Mouse (Mus musculus): ENCODE results near the gene Gkap1. TPM values are rescaled to one million over a fixed set of nuclear protein-coding genes. Genes with fewer than 3 reads are reported as not detected.
A peak's percentile ranks its signal among the peaks of the same experiment; 100 is the strongest.

Gkap1 gene
- total RNA-seq, 4 experiments from 2014 or later: 17.0 to 20.8 (median 17.7) TPM

DNA sequence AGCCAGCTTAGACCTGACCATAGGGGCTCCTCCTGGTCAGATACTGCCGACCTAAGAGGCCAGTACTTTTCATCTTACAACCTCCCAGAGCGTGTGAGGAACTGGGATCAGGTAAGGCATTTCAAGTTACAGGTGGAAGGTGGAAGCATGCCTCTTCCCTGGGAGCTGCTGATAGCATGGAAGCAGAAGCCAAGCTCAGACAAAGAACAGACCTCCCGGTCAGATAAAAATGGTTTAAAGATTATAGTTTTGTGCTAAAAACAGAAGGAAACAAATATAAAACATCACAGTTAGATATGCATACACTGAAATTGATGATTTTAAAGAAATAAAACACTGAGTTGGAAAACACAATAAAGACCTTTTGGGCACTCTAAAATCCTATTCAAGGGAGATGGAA is 8.6 kb downstream of the Gkap1 start:
- DNase-seq (ENCODE audit: low spot score in 2 of 2): no peak

DNA sequence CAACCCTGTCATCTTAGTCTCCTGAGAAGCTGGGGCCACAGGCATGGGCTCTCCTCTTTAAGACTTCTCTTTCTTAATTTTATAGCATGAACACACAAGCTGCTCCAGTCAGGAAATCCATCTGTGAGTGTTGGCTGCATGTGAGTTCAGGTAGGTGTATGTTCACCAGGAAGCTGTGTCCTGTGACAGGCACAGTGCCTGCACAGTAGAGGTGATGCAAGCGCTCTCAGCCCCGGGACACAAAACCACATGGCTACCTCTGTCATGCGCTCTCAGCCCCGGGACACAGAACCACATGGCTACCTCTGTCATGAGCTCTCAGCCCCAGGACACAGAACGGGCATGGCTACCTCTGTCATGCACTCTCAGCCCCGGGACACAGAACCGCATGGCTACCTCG is 12.0 kb downstream of the Gkap1 start:
- DNase-seq (ENCODE audit: low spot score in 2 of 2): no peak

DNA sequence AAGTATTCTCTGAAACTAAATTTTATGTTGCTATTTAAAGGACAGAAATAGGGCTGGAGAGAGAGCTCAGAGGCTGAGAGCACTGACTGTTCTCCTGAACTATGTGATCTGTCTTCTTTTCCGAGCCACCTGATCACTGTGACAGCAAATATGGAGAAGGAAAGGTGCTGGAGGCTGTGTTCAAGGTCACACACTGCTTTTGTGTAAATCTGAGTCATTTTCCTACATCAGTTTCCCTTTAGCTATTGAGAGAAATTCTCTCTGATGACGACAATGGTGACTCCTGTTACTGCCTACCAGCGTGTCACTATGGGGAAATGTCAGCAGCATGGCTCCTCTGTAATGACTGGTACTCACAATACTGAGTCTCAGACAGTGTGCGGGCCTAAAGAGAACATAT is 13.8 kb downstream of the Gkap1 start:
- no peak for DNase-seq (ENCODE audit: low spot score in 2 of 2)

DNA sequence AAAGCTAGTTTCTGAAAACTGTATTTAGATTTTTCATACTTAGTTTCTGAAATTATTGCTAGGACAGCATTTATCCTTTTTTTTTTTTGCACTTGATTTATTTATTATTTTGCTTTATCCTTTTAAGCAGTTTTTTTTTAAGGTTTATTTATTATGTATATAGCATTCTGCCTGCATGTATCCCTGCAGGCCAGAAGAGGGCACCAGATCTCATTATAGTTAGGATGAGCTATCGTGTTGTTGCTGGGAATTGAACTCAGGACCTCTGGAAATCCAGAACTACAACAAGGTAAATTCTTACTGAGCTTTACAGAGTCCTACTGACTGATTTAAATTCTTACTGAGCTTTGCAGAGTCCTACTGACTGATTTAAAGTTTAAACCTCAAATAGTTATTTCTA is 22.2 kb downstream of the Gkap1 start:
- DNase-seq (ENCODE audit: low spot score in 2 of 2): no peak

DNA sequence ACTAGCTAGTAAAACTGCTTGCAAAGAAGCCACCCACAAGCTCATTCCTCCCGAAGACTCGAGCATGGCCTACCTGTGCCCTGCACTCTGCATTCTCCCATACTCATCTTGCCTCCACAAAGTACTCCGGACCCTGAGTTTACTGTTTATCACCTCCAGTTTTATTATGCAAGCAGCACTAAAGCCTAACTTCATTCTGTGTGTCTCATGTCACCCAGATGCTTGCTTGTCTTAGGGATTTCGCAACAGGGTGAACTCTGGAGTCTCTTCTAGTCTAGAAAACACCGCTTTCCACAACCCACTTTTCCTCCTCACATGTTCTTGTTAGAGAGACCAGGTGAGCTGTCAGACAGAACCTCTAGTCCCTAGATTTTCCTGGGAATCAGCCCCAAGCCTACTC is 26.5 kb downstream of the Gkap1 start:
- DNase-seq (ENCODE audit: low spot score in 2 of 2): no peak

DNA sequence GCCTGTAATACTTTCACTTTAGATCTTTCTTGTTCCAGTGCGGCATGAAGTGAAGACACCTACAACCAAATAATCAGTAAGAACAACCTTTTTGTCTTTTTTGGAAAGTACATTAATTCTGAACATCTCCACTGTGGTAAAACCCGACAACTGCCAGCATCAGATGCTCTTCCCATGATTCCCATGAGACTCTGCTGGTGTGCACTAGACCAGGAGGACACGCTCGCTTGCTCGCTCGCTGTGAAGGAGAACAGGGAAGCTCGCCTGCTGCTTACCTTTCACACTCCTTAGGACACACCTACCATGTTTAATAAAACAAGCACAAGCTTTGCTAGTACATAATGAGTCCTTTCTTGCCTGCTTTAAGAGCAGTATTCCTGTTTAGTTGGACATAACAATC is 39.0 kb downstream of the Gkap1 start:
- DNase-seq (ENCODE audit: low spot score in 2 of 2): no peak

DNA sequence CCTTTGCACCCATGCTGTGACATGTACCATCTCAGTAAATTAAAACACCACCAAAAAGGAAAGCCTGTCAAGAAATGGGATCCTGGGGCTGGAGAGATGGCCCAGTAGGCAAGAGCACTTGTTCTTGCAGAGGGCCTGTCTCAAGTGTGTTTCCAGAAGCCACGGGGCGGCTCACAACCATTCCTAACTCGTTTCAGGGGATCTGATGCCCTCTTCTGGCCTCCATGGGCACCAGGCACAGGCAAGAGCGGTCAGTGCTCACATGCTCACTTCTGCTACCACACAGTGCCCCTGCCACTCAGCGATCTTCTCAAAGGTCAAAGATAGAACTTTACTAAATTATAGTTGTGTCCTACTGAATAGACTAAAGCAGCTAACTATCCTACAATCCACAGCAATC is 42.9 kb downstream of the Gkap1 start:
- no peak for DNase-seq (ENCODE audit: low spot score in 2 of 2)

DNA sequence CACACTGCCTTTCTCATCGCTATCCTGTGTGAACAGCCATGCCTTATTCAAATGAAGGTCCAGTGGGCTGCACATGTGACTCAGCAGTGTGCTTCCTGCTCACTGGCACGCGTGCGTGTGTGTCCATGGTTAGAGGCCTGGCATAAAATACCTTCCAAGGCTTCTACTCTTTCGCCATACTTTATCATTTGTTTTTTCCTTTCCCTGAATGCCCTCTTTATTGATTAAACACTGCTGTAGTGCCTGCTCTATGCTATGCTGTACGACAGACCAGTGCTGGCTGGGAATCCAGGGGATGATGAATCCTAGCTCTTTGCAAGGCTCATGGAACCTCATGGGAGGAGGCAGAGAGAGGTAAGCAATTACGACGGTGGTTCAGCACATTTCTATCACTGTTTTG is 43.4 kb downstream of the Gkap1 start:
- no peak for DNase-seq (ENCODE audit: low spot score in 2 of 2)

DNA sequence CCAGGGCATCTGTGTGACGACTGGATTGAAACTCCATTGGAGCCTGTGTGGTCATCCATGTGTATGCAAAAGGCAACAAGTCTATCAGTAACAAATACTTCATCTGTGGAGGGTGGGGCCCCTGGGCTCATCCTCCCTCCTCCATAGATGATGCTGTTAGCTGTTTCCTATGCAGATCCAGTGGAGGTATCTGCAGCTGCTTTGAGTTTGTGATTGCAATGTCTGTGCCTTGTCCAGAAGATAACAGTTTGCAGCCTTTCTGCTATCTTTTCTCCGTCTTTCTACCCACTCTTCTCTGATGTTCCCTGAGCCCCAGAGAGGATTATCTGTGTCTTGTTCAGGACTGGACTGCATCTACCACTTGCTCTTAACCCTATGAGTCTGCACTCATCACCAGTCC is 46.9 kb downstream of the Gkap1 start:
- no peak for DNase-seq (ENCODE audit: low spot score in 2 of 2)

DNA sequence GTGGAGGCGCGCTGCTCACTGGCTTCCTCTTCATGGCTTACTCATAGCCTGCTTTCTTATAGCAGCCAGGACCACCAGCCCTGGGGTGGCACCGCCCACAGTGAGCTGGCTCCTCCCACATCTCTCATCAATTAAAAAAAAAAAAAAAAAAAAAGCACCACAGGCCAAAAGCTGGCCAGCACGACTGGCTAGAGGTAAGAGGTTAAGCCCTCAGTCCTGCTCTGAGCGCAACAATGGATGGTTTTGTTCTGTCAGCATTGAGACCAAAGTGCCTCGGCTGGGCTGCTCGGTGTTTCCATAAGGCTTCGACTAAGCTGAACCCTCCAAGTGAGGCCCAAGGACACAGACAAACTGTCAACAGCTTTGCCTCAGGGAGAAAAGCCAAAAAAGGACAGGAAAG is 49.8 kb downstream of the Gkap1 start:
- no peak for DNase-seq (ENCODE audit: low spot score in 2 of 2)

DNA sequence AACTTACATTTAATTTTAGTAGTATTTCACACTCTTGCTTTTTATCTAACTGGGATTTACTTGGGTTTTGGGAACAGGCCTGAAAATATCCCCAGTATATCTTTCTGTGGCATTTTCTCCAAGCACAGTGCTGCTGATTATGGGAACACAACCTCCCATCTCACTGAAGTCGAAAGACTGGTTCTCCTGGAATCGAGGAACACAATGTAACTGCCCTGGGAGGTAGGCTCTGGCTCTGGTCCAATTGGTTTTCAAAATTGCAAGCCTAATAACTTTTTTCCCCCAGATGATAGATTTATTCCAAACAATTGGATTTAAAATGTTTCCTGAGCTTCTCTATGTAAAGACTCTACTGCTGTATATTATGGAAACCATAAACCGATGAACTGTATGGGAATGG is 55.3 kb downstream of the Gkap1 start:
- no peak for DNase-seq (ENCODE audit: low spot score in 2 of 2)

DNA sequence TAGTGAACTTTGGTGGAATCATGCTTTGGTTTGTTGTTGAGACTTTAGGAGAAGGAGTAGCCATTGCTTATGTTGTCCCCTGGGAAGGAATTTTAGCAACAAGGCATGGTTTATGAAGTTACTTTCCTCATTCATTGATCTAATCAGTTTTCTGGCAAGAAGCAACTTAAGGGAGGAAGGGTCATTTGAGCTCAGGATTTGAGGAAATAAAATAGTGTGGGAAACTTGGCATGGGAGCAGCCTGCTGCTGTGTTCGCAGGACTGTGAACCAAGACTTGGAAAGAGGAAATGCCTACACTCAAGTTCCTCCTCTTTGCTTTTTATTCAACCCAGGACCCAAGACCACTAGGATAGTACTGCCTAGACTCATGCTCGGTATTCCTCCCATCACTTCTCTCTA is 58.0 kb downstream of the Gkap1 start:
- no peak for DNase-seq (ENCODE audit: low spot score in 2 of 2)

DNA sequence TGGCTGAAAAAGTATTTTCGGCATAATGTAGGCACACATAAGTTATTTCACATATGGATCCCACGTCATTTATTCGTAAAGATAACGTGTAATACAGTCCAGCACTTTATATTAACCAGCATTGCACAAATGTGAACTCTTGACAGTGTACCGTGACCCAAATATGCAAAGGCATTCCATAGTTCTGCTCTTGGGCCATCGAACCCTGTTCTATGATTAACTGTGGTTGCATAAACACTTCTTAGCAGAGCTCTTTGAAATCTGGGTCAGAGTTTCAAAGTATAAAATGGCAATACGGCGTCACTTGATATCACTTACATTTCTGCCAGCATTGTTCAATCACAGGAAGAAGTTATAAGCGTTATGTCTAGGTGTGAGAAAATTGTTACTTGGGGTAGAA is 59.1 kb downstream of the Gkap1 start:
- no peak for DNase-seq (ENCODE audit: low spot score in 2 of 2)

DNA sequence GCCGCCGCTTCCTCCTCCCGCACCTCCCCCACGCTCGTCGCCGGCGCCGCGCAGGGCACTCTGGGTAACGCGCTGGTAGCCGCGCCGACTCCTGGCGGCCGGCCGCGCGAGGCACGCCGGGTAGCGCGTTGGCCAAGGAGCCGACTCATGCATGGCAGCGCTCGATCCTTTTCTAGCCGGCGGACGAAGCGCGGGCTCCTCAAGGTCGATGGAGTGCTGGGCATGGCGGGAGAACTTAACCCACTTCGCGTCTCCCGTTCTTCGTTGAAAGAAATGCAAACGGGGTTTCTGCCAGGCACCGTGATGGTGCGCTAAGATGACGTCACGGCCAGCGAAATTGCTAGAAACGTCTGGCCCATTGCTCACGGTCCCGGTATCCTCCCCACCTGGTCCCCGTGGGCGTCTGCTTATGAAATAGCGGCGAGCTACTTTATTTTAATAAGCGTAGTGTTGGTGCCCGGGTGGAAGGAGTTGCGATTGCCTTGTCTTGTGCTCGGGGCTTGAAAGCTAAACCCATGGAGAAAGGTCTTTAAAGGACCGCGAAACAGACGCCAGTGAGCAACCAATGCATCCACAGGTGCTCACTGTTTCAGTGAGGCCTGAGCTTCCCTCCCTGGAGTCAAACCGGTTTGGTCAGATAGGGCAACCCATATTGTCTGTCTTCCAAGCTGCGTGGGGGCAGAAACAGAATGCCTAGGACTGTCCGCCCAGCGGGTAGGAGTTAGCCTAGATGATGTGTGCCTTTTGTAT is 59.7 kb downstream of the Gkap1 start, which contains the start of gene Ubqln1:
Ubqln1 (minus strand) TSS at position 62 of the 750 bp plus-strand sequence.
- peak; percentile 84 to 92 for DNase-seq (ENCODE audit: low spot score in 2 of 2)

DNA sequence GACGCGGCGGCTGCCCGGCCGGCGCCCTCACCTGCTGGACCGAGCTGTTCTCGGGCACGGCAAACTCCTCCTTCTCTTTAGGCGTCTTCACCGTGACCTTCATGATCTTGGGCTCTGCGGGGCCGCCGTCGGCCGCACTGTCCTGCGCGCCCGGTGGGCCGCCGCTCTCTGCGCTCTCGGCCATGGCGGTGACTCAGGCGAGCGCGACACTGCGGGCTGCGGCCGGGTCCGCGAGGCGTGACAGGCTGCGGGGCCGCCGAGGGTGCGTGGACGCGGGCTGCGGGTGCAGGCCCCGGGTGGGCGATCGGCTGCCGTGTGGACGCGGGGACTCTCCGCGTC is 60.3 kb downstream of the Gkap1 start:
- DNase-seq (ENCODE audit: low spot score in 2 of 2): no peak

DNA sequence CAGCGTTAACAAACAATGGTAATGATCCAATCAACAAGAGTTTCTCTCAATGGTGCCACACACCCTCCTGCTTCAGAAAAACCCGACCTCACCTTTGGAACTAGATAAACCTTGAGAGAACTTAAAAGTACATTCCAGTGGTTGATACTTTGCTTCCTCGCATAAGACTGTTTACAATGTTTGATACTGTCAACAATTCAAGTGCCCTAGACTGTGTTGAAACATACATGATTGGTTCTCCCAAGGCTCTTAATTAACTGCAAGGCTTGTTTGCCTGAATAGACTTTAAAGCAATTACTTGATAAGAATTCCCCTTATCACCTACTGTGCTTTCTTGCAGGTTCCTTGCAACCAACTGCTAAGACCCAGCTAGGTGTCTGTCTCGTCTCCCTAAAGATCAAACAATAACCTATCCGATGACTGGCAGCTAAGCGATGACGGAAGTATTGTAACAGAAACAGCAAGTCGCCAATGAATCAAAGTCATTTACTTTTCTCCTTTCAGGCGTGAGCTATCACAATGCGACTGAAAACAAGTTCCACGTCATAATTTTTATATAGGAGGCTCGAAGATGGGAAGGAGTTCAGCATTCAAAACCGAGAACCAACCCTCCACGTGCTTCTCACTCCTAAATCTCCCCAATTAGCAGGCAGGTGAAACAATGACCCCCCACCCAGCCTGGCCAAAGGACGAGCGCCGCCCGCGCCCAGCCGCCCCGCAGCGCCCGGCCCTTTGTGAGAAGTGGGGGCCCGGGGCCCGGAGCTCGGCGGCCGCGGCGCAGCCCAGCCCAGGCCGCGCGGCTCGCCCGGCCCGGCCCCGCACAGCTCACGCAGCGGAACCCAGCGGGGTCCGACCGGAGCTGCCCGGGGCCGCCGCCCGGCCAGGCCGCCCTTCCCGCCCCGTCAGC is 60.9 kb downstream of the Gkap1 start:
- no peak for DNase-seq (ENCODE audit: low spot score in 2 of 2)

DNA sequence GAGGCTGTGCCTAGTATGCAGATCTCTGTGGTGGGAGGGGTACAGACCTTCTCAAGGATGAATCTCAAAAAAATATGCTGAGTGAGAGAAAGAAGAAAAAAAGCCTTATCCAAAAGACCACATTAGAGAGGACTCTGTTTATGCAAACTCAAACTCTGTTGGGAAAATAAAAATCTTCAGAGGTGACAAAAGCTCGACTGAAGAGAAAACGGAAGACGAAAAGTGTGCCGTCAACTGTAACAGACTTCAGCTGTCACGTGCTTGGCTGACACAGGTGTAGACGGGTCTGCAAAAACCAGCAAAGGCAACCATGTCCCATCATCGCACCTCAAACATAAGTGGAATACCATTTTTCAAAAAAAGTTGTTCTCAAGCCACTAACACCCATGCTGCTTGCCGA is 61.7 kb downstream of the Gkap1 start:
- DNase-seq (ENCODE audit: low spot score in 2 of 2): no peak

DNA sequence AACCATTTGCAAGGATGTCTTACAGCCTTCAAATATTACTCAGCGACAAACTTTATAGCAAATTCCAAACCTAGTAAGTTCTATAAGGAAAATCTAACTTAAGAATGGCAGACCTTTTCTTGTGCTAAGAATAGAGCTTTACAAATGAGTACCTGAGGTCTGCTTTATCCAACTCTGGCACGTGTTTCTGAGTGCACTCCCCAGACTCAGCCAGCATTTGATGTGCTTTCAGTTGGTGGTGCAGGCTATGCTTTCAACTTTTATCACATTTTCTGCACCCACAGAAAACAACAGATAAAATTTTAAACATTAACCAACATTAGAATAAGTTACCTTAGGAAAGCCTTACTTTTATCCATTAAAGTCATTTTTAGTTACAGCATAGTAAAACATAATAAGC is 63.0 kb downstream of the Gkap1 start:
- DNase-seq (ENCODE audit: low spot score in 2 of 2): no peak

DNA sequence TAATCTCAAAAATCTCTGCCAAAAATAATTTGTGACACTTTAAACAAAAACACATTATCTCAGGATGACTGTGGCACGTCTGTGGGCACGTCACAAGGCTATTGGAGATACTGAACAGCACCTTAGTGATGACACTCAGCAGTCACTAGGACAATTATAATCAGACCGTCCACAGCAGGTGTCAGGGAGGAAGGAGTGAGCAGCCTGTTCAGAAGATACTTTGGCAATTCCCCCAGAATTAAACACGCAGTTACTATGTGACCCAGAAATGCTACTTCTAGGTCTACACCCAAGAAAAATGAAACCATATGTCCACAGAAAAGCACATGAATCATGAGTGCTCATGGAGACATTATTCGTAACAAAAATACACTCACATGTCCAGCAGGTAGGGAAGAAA is 65.1 kb downstream of the Gkap1 start:
- no peak for DNase-seq (ENCODE audit: low spot score in 2 of 2)

DNA sequence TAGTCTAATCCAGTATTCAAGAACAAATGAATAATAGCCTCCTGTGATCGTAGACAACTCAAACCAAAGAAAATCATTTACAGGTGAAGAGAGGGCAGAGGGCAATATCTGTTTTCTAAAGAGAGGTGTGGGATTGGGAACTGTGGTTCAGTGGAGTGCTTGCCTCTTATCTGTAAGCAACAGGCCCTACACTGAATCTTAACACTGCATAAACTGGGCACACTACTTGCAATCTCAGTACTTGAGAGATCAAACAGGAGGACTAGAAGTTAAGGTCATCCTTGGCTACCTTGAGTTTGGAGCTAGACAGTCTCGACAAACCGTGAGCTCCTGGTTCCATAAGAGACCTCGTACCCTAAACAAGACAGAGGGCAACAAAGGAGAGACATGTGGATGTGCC is 69.4 kb downstream of the Gkap1 start:
- DNase-seq (ENCODE audit: low spot score in 2 of 2): no peak

DNA sequence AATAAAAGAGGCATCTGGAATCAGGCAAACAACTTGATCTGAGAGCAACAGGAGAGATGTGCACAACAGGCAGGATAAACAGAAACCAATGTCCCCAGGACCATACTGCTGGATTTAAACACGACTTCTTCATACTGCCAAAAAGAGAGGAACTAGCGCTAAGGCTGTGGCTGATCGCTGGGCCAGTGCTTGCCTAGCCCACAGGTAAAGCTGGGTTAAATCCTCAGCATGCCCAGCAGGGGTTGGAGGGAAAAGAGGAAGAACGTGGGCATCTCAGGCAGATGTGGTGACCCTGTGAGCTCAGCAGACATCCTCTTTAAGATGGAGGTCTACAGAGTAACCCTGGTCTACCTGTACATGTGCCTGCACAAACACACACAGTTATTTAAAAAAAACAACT is 70.5 kb downstream of the Gkap1 start:
- no peak for DNase-seq (ENCODE audit: low spot score in 2 of 2)

DNA sequence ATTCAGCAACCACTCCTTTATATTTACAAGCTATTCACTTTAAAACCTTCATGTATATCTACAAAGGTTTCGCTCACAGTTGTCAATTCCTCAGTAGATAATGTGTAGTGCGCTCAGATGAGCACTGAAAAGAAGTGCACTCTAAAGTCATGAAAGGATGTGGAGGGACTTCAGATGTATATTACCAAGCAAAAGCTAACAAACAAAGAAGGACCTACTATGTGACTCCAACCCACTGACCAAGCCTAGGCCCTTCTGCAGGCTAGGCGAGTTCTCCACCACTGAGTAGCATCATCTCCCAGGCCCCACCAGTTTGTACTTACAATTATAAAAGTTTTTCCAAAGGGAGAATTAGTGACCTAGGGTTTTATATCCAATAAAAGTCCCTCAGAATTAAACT is 71.3 kb downstream of the Gkap1 start:
- no peak for DNase-seq (ENCODE audit: low spot score in 2 of 2)

DNA sequence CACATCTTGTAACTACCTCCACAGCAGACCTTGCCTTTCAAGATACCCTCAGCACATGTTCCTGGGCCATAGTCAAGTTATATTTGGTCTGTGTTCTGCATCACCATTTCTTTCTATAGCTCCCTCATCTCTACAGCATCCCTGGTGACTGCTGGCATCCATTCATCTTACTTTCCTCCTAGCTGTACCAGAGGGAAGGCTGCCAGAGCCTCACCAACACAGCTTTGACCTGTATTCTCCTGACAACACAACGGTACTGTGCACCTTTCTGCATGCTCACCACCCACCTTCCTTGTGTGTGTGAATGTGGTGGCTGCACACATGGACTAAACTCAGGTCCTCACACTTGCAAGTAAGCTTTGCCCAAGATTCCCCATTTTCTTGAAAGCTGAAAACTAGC is 72.6 kb downstream of the Gkap1 start:
- no peak for DNase-seq (ENCODE audit: low spot score in 2 of 2)

All from left cerebral cortex, adult 8-10 months (tissue).